Mouse (Mus musculus): ENCODE data around the gene Stip1. TPM values are rescaled to one million over a fixed set of nuclear protein-coding genes. Genes with fewer than 3 reads are reported as not detected.

Gene Stip1
- total RNA-seq, 2 experiments from 2014 or later, result 179 to 195 TPM

DNA sequence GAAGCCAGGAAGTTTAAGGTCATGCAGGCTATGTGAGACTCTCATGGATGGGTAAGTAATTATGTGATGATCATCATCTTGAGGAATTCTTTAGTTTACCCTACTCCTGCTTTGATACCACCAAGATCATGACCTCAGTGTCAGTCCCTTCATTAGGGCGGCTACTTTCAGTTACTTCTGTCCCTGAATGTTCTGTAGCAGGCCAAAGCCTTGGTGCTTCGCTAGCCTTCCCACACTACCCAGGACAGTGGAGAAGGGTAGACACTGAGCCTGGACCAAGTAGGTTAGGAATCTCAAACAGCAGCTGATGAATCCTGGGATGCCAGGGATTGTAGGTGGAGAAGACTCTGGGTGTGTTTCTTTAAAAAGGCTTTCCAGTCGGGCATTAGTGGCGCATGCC, 58.3 kb downstream of the Stip1 start:
- TF ChIP-seq CTCF (conservative IDR thresholded peaks at IDR 0.05), result no peak
- H3K4me3 ChIP-seq, result no peak overlapping the region
- H3K27ac ChIP-seq, result peak overlapping the region; percentile 98
- no peak for DNase-seq (ENCODE audit: low spot score in 2 of 2)

DNA sequence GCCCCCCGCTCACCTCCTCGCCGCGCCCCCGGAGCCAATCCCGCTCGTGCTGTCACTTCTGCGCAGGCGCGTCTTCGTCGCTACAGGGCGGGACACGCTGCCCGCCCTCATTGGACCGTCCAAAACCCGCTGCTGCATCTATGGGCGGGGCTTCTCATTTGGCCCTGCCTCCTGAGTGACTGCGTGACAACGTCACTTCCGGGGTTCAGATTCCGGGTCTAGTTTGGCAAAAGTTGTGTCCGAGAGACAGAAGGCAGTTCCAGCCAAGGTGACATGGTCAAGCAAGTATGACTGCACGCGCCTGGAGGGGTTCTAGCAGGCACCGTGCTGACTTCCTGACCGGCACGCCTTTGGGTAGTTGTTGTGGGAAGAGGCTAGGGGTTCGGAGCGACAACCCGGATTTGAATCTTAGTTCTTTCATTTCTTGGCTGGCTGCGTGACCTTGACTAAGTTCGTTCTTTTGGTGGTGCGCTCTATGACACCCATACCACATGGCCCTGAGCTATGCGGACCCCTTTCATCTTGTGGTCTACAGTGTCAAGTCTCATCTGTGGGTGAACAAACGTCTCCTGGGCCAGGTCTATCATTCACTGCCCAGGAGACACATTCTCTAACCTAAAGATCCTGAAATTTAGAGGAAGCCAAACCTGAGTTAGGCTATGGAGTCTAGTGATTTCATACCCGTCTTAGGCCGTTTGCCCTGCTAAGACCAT, 59.2 kb downstream of the Stip1 start, which contains the start of gene Fkbp2:
Gene Fkbp2 (minus strand): TSS at position 121 of the 713 bp plus-strand sequence.
- no peak for TF ChIP-seq CTCF (conservative IDR thresholded peaks at IDR 0.05)
- DNase-seq (ENCODE audit: low spot score in 2 of 2), result peak; percentile 98
- Histone ChIP-seq H3K4me3 (peak within 1 kb of the TSS; percentile 75), H3K27ac (peak within 1 kb of the TSS; percentile 98)

DNA sequence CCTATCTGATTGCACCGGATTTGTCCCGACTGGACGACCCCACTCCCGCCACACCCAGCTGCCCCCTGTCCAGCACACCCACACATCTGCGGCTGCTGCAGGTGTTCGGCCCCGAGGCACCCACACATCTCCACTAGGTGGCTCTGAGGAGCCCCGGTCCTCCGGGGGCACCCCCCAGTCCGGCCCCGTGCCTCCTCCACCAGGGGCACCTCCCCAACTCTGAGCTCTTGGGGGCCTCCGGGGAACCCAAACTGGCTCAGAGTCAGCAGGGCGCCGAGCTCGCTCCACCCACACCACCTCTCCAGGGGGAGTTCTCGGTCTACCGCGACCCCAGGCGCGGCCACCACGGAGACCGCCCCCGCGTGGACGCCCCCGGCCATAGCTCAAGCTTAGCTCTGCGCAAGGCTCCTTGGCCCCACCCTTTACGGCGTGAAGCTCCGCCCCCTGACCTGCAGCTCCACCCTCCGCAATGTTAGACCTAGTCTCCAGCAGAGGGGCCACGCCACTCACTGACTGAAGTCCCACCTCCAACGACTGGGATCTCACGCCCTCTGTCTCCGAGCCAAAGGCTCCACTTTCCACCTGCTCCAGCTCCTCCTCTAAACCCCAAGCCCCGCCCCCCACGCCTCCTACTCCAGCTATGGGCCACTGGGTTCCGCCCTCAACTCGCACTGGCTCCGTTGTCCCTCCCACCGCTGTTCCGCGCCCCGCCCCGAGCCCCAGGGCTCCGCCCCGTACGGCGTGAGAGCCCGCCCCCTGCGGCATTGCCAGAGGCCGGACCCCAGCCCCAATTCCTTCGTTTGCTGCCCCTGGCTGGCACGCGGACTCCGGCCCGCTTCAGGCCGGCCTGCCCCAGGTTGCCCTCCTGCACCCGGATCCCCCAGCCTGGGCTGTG, 60.0 kb downstream of the Stip1 start:
- H3K27ac ChIP-seq, result peak overlapping the region; percentile 98
- peak; percentile 84 for TF ChIP-seq CTCF (conservative IDR thresholded peaks at IDR 0.05)
- peak overlapping the region; percentile 75 for H3K4me3 ChIP-seq
- peak; percentile 100 for DNase-seq (ENCODE audit: low spot score in 2 of 2)

- Histone ChIP-seq H3K4me3 (peak overlapping the region; percentile 75), H3K27ac (peak overlapping the region; percentile 98)
- DNase-seq (ENCODE audit: low spot score in 2 of 2), result no peak
- TF ChIP-seq CTCF (conservative IDR thresholded peaks at IDR 0.05), result no peak
Measured at GRCm38 (mm10) chr19:6979001-6979479, 60.7 kb downstream of the Stip1 start.

DNA sequence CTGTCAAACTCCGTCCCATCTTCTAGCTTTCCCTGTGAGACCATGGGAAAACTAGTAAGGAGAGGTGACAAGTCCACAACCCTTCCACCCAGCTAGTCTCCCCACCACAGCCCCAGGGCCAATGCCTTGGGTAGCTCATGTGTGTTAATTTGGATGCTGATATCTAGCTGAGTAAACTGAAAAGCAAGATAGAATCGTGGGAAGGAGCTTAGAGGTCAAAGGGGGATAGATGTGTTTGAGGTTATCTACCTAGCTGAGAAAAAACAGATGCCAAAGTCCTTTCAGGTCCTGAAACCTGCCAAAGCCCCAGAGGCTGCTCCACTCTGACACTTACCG, 61.2 kb downstream of the Stip1 start:
- Histone ChIP-seq H3K4me3 (peak overlapping the region; percentile 75), H3K27ac (peak overlapping the region; percentile 98)
- DNase-seq (ENCODE audit: low spot score in 2 of 2), result no peak
- no peak for TF ChIP-seq CTCF (conservative IDR thresholded peaks at IDR 0.05)

GRCm38 (mm10) chr19:6977759-6978638, 61.8 kb downstream of the Stip1 start:
- no peak for DNase-seq (ENCODE audit: low spot score in 2 of 2)
- Histone ChIP-seq H3K4me3 (peak overlapping the region; percentile 75; the same call in 1 of the 2 replicates), H3K27ac (peak overlapping the region; percentile 98)
- TF ChIP-seq CTCF (conservative IDR thresholded peaks at IDR 0.05), result no peak

DNA sequence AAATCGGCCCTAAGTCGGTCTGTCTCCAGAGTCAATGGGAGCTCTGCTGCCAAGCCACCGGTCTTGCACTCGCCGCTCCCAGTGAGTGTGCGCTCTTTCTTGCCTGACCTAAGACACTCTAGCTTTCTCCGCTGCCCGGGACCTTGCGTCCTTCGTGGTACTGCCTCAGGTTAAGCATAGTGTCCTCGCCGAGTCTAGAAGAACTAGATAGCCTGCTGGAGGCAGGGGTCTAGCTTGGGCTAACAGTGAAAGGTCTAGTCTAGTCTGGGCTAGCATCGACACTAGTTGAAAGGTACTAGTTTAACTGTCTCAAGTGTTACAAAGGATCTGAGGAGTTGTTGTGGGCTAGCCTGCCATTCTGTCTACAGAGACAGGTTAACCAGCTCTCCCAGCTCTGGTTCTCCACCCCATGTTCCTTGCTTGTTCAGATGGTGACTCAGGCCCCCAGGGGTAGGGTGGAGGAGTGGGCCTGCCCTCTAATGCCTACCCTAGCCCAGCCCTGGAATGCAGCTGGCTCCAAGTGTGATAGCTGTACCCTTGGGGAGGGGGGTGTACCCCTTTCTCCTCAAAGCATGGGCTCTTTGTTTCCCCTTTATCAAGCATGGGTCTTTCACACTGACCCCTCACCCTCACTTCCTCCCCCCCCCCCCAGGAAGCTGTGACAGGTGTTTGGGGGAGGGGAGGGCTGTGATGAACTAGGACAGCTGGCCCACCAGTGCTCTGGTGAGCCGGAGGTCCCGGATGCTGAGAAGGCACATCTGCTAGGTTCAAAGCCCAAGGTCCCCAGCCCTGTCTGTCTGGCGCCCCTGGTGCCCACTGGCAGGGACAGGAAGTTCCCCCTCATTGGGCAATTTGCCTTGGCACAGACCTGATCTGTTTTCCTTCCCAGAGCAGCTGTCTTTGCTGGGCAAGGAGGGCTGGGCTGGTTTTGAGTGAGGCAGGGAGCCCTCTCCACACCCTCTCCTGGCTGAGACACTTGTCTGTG, 63.9 kb downstream of the Stip1 start, which contains the start of gene Plcb3:
Gene Plcb3 (minus strand): TSS at position 934 of the 985 bp plus-strand sequence.
- peak; percentile 59 for TF ChIP-seq CTCF (conservative IDR thresholded peaks at IDR 0.05)
- H3K4me3 ChIP-seq, result peak within 1 kb of the TSS; percentile 59
- peak; percentile 65 to 70 for DNase-seq (ENCODE audit: low spot score in 2 of 2)

DNA sequence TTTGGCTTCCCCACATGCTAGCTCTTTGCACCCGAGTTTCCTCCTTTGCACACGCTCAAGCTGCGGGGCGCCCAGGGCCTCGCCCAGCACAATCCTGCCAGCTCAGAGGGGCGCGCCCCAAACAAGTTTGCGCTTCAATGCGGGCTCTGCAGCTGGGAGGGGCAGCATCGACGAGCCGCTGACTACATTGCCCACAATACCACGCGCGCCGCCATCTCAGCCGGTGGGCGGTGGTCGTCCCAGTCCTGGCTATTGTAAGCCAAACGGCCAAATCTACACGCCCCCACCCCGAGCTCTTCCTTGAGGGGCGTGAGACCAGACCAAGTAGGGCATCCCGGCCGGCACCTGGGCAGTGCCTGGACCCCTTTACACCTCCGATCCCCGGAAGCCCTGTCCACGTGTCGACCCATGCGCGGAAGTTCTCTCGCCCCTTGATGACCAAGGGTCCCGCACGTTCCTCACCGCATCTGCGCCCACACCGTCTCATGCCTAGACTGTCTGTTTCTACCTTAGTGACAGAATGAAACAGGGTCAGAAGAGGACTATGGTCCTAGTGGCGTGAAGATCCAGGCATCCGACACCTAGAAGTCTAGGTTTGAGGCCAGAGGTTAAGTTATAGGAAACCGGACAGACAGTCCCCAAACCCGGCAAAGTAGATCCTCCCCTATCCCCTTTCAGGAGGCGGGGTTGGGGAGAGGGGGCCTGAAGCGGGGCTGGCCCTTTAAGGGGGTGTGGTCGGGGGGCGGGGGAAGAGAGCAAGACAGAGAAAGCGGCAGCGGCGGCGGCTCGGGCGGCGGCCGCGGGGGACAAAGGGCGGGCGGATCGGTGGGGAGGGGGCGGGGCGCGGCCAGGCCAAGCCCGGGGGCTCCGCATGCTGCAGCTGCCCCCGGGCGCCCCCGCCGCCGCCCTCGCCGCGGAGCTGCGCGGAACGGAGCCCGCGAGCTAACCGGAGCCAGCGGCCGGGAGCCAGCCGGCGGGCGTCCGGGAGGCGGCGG, 65.3 kb downstream of the Stip1 start, which contains the start of gene Ppp1r14b:
Gene Ppp1r14b (plus strand): TSS at position 758 of the 995 bp plus-strand sequence.
- TF ChIP-seq CTCF (conservative IDR thresholded peaks at IDR 0.05), result no peak
- H3K27ac ChIP-seq, result peak within 1 kb of the TSS; percentile 88
- peak; percentile 66 to 74 for DNase-seq (ENCODE audit: low spot score in 2 of 2)
- H3K4me3 ChIP-seq, result peak within 1 kb of the TSS; percentile 93

More for the DNA sequence above, 63.9 kb downstream of the Stip1 start, which contains the start of gene Plcb3:
- peak within 1 kb of the TSS; percentile 88 for H3K27ac ChIP-seq

- Histone ChIP-seq H3K27ac (peak overlapping the region; percentile 73; the same call in 1 of the 2 replicates), H3K4me3 (peak overlapping the region; percentile 93)
- TF ChIP-seq CTCF (conservative IDR thresholded peaks at IDR 0.05), result no peak
- DNase-seq (ENCODE audit: low spot score in 2 of 2), result no peak
Measured at GRCm38 (mm10) chr19:6973581-6974190, 66.1 kb downstream of the Stip1 start.
